Mouse (Mus musculus): ENCODE data around the gene Zfpm1.

DNA sequence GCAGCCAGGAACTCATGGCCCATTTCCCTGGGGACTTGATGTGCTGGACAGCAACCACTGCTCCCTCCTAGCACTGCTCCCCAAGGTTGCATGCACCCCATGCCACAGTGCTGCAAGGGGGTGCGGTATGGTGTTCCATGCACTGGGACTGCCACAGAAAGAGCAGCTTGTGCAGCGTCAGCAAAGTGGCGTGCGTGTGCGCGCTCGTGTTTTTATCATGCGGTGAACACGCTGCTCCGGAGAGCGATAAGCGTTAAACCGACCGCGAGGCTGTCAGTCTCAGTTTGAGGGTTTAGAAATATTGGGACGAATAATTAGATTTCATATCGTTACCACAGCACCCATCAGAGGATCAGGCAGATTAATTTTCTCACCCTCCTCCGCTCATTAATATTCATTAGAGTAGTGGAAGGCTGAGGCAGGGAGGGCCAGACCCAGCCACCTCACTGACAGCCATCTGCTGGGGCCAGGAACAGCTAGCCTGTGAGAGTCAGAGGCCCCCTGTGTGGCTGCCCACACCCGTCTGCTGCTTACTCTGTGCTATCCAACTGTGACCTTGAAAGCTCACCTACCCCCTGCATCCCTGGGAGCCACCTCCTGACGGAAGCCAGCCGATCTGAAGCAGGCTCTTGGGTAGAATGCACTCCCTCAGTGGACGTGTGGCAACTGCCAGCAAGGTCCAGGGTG, 47.8 kb downstream of the Zfpm1 start:
- TF ChIP-seq CTCF (IDR thresholded peaks at IDR 0.05; ENCODE audit: low read depth, low read length) = no peak
- TF ChIP-seq POLR2A (IDR thresholded peaks at IDR 0.05; ENCODE audit: extremely low read depth, insufficient read depth, low read length) = no peak

Data from liver, adult 2 months (tissue).